Mouse (Mus musculus) hindbrain, embryonic 13.5 days (tissue): ENCODE results near the gene Ercc5. TPM values are rescaled to one million over a fixed set of nuclear protein-coding genes. Genes with fewer than 3 reads are reported as not detected.

Source experiments
- ATAC-seq: fragments of 200-750 bp; cut with Nextera tagmentation; 2 replicates; pipeline ENCODE4 v1.8.0; 2017; ENCODE audit warnings: moderate TSS enrichment; ENCODE audit not compliant: low FRiP score
- H3K27ac ChIP-seq: fragments of 300-500 bp; sonication (generic); 2 replicates; pipeline ENCODE4 v1.5.1; 2015; ENCODE audit warnings: inconsistent platforms, mild to moderate bottlenecking, moderate library complexity
- H3K27me3 ChIP-seq: fragments of 300-500 bp; sonication (generic); 2 replicates; pipeline ENCODE4 v1.6.1; 2015; ENCODE audit warnings: mild to moderate bottlenecking, inconsistent platforms
- H3K36me3 ChIP-seq: fragments of 300-500 bp; sonication (generic); 2 replicates; pipeline ENCODE4 v1.6.1; 2015; ENCODE audit warnings: mild to moderate bottlenecking, inconsistent platforms
- H3K4me1 ChIP-seq: fragments of 300-500 bp; sonication (generic); replicated peaks from 2 replicates; pipeline ENCODE4 v1.6.1; 2015; ENCODE audit warnings: inconsistent platforms
- H3K4me2 ChIP-seq: fragments of 300-500 bp; sonication (generic); 2 replicates; pipeline ENCODE4 v1.6.1; 2015; ENCODE audit warnings: inconsistent platforms, mild to moderate bottlenecking, moderate library complexity
- H3K4me3 ChIP-seq: fragments of 300-500 bp; sonication (generic); 2 replicates; pipeline ENCODE4 v1.5.1; 2015; ENCODE audit warnings: mild to moderate bottlenecking, inconsistent platforms
- H3K9ac ChIP-seq: fragments of 300-500 bp; sonication (generic); 2 replicates; pipeline ENCODE4 v1.6.1; 2015; ENCODE audit warnings: mild to moderate bottlenecking, inconsistent platforms
- H3K9me3 ChIP-seq: fragments of 300-500 bp; sonication (generic); 2 replicates; pipeline ENCODE4 v1.6.1; 2016; ENCODE audit warnings: inconsistent platforms
- WGBS: fragments of 180-500 bp; shearing (Covaris S2); methylation state at CpG from one replicate; pipeline ENCODE4 v1.1.7; 2015; 5-methylcytosine and 5-hydroxymethylcytosine counted together
- polyA plus RNA-seq: library from polyadenylated mRNA; unstranded; fragments of >200 nt; fragmentation: Nextera tagmentation; extraction: Ambion mirVana; gene quantifications from 2 replicates; pipeline ENCODE4 v1.2.1, GENCODE M21; 2015

The Ercc5 gene
- polyA plus RNA-seq, 1 experiment from 2014 or later, result 32.5 TPM

- Histone ChIP-seq H3K4me1 (peaks cover 4% of the 10 kb centered on the region; the same call in 1 of the 2 replicates), H3K27ac (no peak overlapping the region), H3K36me3 (no peaks in the 10 kb centered on the region), H3K9me3 (no peaks in the 10 kb centered on the region), H3K4me3 (peak overlapping the region; percentile 53), H3K9ac (peak overlapping the region; percentile 71), H3K27me3 (no peaks in the 10 kb centered on the region), H3K4me2 (peak overlapping the region; percentile 80)
- ATAC-seq, result peak; percentile 75
- WGBS, result 13% methylated on average over 47 of the region's 47 CpGs
Observed at GRCm38 (mm10) chr1:44198273-44199171, 51.0 kb downstream of the Ercc5 start.

DNA sequence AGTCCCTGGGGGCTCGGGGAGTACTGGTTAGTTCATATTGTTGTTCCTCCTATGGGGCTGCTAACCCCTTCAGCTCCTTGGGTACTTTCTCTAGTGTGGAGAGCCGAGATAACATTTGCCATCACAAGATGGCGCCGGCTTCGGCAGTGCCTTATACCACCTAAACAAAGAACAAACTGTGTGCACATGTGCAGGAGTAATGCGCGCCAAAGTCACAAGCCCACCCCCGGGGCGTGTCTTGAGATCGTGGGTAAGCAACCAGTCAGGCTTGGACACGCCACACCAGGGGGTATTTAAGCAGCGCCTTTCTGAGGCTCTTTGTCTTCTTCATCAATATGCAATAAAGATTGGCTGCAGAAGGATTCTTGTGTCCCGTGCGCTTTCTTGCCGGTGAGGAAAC lies 55.3 kb downstream of the Ercc5 start:
- Histone ChIP-seq H3K36me3 (no peaks in the 10 kb centered on the region), H3K27me3 (no peaks in the 10 kb centered on the region), H3K4me2 (no peak overlapping the region), H3K9me3 (no peaks in the 10 kb centered on the region), H3K27ac (no peak overlapping the region), H3K9ac (no peak overlapping the region), H3K4me1 (peaks cover 4% of the 10 kb centered on the region; the same call in 1 of the 2 replicates), H3K4me3 (no peak overlapping the region)
- WGBS, result 86% methylated on average over 15 of the region's 15 CpGs
- no peak for ATAC-seq

- no peaks in the 10 kb centered on the region for H3K4me1 ChIP-seq
- H3K9ac ChIP-seq, result no peak overlapping the region
- 47% methylated on average over 2 of the region's 2 CpGs for WGBS
- H3K4me3 ChIP-seq, result no peak overlapping the region
- no peak for ATAC-seq
- H3K36me3 ChIP-seq, result no peaks in the 10 kb centered on the region
- H3K27me3 ChIP-seq, result no peaks in the 10 kb centered on the region
- H3K27ac ChIP-seq, result no peak overlapping the region
- H3K4me2 ChIP-seq, result no peak overlapping the region
- no peaks in the 10 kb centered on the region for H3K9me3 ChIP-seq
Observed at GRCm38 (mm10) chr1:44214443-44214842, 66.9 kb downstream of the Ercc5 start.

GRCm38 (mm10) chr1:44216352-44217116 lies 69.0 kb downstream of the Ercc5 start:
- ATAC-seq, result no peak
- Histone ChIP-seq H3K4me1 (no peaks in the 10 kb centered on the region), H3K4me2 (no peak overlapping the region), H3K27ac (no peak overlapping the region), H3K36me3 (no peaks in the 10 kb centered on the region), H3K27me3 (no peaks in the 10 kb centered on the region), H3K9me3 (no peaks in the 10 kb centered on the region), H3K4me3 (no peak overlapping the region), H3K9ac (no peak overlapping the region)
- WGBS, result 88% methylated on average over 2 of the region's 2 CpGs

GRCm38 (mm10) chr1:44217118-44217517 lies 69.6 kb downstream of the Ercc5 start:
- Histone ChIP-seq H3K4me1 (no peaks in the 10 kb centered on the region), H3K9ac (no peak overlapping the region), H3K4me3 (no peak overlapping the region), H3K36me3 (no peaks in the 10 kb centered on the region), H3K9me3 (no peaks in the 10 kb centered on the region), H3K4me2 (no peak overlapping the region), H3K27me3 (no peaks in the 10 kb centered on the region), H3K27ac (no peak overlapping the region)
- no peak for ATAC-seq
- 82% methylated on average over 2 of the region's 2 CpGs for WGBS

DNA sequence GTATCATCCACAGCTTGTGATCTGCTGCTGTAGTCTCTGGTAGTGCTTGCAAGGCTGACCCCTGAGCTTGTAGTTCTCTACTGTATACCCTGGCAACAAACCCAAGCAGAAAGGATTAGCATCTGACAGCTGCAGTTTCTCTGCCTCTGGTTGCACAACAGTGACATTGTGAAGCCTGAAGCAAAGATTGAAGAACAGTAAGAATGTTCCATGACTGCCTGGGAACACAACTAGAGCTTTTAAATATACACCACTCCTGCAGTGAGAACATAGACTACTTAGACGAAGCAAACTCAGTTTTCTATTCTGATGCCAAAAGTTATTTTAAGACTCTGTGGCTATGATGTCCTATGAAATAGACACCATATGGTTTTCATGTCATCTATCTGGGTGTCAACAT lies 71.3 kb downstream of the Ercc5 start, which contains the start of gene Mettl21e:
Mettl21e (minus strand) TSS at position 86 of the 400 bp plus-strand sequence.
- no peaks in the 10 kb centered on the region for H3K36me3 ChIP-seq
- H3K27me3 ChIP-seq, result no peaks in the 10 kb centered on the region
- no peaks in the 10 kb centered on the region for H3K9me3 ChIP-seq
- H3K4me1 ChIP-seq, result no peaks in the 10 kb centered on the region
- 88% methylated on average over 1 of the region's 1 CpGs for WGBS
- ATAC-seq, result no peak
- no peak within 1 kb of the TSS for H3K4me3 ChIP-seq
- H3K9ac ChIP-seq, result no peak within 1 kb of the TSS
- no peak within 1 kb of the TSS for H3K27ac ChIP-seq
- H3K4me2 ChIP-seq, result no peak within 1 kb of the TSS

DNA sequence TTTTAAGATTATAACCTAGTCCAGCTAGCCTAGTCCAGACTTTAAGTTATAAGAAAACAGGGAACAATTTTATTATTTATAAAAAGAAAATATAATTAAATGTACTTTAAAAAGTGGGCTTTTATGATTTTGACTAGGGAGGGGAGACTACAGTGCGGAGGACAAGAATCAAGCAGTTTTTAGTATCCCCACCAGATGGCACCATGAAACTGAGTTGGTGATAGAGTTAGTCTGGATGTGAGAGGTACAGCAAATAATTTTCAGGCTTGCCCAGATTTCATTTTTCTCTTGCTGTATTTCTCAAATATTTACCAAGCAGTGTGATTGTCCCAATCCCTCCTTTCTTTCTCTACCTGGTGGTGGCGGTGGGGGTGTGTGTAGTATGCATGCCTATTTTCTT lies 81.5 kb downstream of the Ercc5 start:
- H3K27me3 ChIP-seq, result no peaks in the 10 kb centered on the region
- WGBS, result 62% methylated on average over 2 of the region's 2 CpGs
- no peaks in the 10 kb centered on the region for H3K36me3 ChIP-seq
- H3K9ac ChIP-seq, result no peak overlapping the region
- H3K9me3 ChIP-seq, result no peaks in the 10 kb centered on the region
- no peaks in the 10 kb centered on the region for H3K4me1 ChIP-seq
- H3K27ac ChIP-seq, result no peak overlapping the region
- ATAC-seq, result 0 out of 2 replicates have a peak, but pooled peaks have one; percentile 81
- no peak overlapping the region for H3K4me2 ChIP-seq
- H3K4me3 ChIP-seq, result no peak overlapping the region

Other genes starting within 250 kb of the Ercc5 start
- 66.2 and 66.4 TPM in 2 replicates for gene Tpp2, start 214.1 kb upstream of the Ercc5 start, polyA plus RNA-seq
- gene Mettl21c, start 127.7 kb upstream of the Ercc5 start, polyA plus RNA-seq, result 1.3 and 1.4 TPM in 2 replicates
- 0.06 and 0.09 TPM in 2 replicates for gene Gm8251, start 85.8 kb upstream of the Ercc5 start, polyA plus RNA-seq
- gene Tex30, start 45.3 kb upstream of the Ercc5 start, polyA plus RNA-seq, result 51.7 and 56.6 TPM in 2 replicates
- gene Kdelc1, start 28.9 kb upstream of the Ercc5 start, polyA plus RNA-seq, result 29.2 and 30.1 TPM in 2 replicates
- gene Bivm, start 28.8 kb upstream of the Ercc5 start, polyA plus RNA-seq, result 31.9 and 32.1 TPM in 2 replicates
- gene Mettl21e, start 71.2 kb downstream of the Ercc5 start, polyA plus RNA-seq, result not detected in 2 replicates